Mouse (Mus musculus) embryonic facial prominence, embryonic 14.5 days (tissue): ENCODE results near the gene Adgre1. TPM values are rescaled to one million over a fixed set of nuclear protein-coding genes. Genes with fewer than 3 reads are reported as not detected.

ENCODE experiments used
- ATAC-seq: fragments of 200-750 bp; cut with Nextera tagmentation; 2 replicates; pipeline ENCODE4 v1.8.0; 2017; ENCODE audit warnings: low read depth, moderate number of reproducible peaks, moderate TSS enrichment
- DNase-seq: peaks from one replicate; pipeline ENCODE4 v3.0.0-alpha.2; 2015; ENCODE audit warnings: low spot score
- H3K27ac ChIP-seq: fragments of 300-500 bp; sonication (generic); replicated peaks from 2 replicates; pipeline ENCODE4 v1.5.1; 2014; ENCODE audit warnings: low read depth, mild to moderate bottlenecking, low read length, moderate library complexity
- H3K27me3 ChIP-seq: fragments of 300-500 bp; sonication (generic); replicated peaks from 2 replicates; pipeline ENCODE4 v1.6.1; 2014; ENCODE audit warnings: low read length; ENCODE audit not compliant: control insufficient read depth, insufficient read depth
- H3K36me3 ChIP-seq: fragments of 300-500 bp; sonication (generic); 2 replicates; pipeline ENCODE4 v1.6.1; 2014; ENCODE audit warnings: low read length, mixed read lengths; ENCODE audit not compliant: control insufficient read depth, insufficient read depth
- H3K4me1 ChIP-seq: fragments of 300-500 bp; sonication (generic); 2 replicates; pipeline ENCODE4 v1.6.1; 2014; ENCODE audit warnings: antibody characterized with exemption, low read length; ENCODE audit not compliant: control insufficient read depth, insufficient read depth
- H3K4me2 ChIP-seq: fragments of 300-500 bp; sonication (generic); 2 replicates; pipeline ENCODE4 v1.6.1; 2014; ENCODE audit warnings: low read depth, mild to moderate bottlenecking, low read length, moderate library complexity, mixed read lengths
- H3K4me3 ChIP-seq: fragments of 300-500 bp; sonication (generic); 2 replicates; pipeline ENCODE4 v1.5.1; 2014; ENCODE audit warnings: low read depth, mild to moderate bottlenecking, low read length
- H3K9ac ChIP-seq: fragments of 300-500 bp; sonication (generic); 2 replicates; pipeline ENCODE4 v1.6.1; 2014; ENCODE audit warnings: low read depth, mild to moderate bottlenecking, low read length, moderate library complexity, mixed read lengths
- H3K9me3 ChIP-seq: fragments of 300-500 bp; sonication (generic); 2 replicates; pipeline ENCODE4 v1.6.1; 2016; ENCODE audit warnings: low read length; ENCODE audit not compliant: control insufficient read depth
- WGBS: fragments of 180-500 bp; shearing (Covaris S2); extraction: QIAGEN DNeasy Blood & Tissue Kit; methylation state at CpG from one replicate; pipeline ENCODE4 v1.1.7; 2014; 5-methylcytosine and 5-hydroxymethylcytosine counted together
- polyA plus RNA-seq: library from polyadenylated mRNA; unstranded; fragments of >200 nt; fragmentation: Nextera tagmentation; extraction: Ambion mirVana; gene quantifications from 2 replicates; pipeline ENCODE4 v1.2.1, GENCODE M21; 2014

Gene Adgre1
- polyA plus RNA-seq, 1 experiment from 2014 or later = 11.5 TPM

GRCm38 (mm10) chr17:57335673-57336303 is 22.7 kb upstream of the Adgre1 start:
- Histone ChIP-seq H3K36me3 (no peaks in the 10 kb centered on the region), H3K9ac (peak overlapping the region; percentile 10; the same call in 1 of the 2 replicates), H3K4me1 (no peaks in the 10 kb centered on the region), H3K27me3 (no peaks in the 10 kb centered on the region), H3K4me3 (no peak overlapping the region), H3K4me2 (no peak overlapping the region), H3K27ac (no peak overlapping the region), H3K9me3 (no peaks in the 10 kb centered on the region)
- 8% methylated on average over 11 of the region's 11 CpGs for WGBS
- peak; percentile 91 for ATAC-seq
- DNase-seq = peak; percentile 89

- Histone ChIP-seq H3K4me1 (no peaks in the 10 kb centered on the region), H3K36me3 (no peaks in the 10 kb centered on the region), H3K9me3 (no peaks in the 10 kb centered on the region), H3K9ac (no peak overlapping the region), H3K27me3 (no peaks in the 10 kb centered on the region), H3K4me2 (no peak overlapping the region), H3K4me3 (no peak overlapping the region), H3K27ac (no peak overlapping the region)
- DNase-seq = no peak
- ATAC-seq = no peak
- WGBS = 87% methylated on average over 10 of the region's 10 CpGs
These were observed 20.5 kb upstream of the Adgre1 start for GRCm38 (mm10) chr17:57337996-57338395.

- H3K4me3 ChIP-seq = no peak overlapping the region
- H3K36me3 ChIP-seq = no peaks in the 10 kb centered on the region
- ATAC-seq (no peak), DNase-seq (no peak)
- no peak overlapping the region for H3K4me2 ChIP-seq
- H3K27me3 ChIP-seq = no peaks in the 10 kb centered on the region
- H3K9me3 ChIP-seq = no peaks in the 10 kb centered on the region
- WGBS = 71% methylated on average over 9 of the region's 9 CpGs
- H3K9ac ChIP-seq = no peak overlapping the region
- no peak overlapping the region for H3K27ac ChIP-seq
- H3K4me1 ChIP-seq = no peaks in the 10 kb centered on the region
These were observed 19.2 kb upstream of the Adgre1 start for GRCm38 (mm10) chr17:57339298-57339697.

DNA sequence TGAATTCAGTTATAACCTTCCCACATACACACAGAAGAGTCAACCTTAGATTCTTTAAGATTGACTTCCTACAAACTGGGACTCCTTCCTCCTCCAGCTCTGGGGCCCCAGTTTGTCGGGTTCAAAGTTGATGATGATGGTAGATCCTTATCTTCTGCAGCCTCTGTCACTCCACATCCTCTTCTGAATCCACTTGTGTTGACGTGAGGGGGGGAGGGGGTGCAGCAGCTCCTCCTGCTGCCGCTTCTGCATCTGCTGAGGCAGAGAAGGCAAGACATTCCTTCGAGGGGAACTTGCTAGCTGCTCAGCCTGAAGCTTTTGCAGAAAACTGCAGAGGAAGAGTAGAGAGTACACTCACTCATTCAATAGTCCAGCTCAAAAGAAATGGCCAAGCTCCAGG is 16.9 kb upstream of the Adgre1 start:
- no peaks in the 10 kb centered on the region for H3K27me3 ChIP-seq
- no peaks in the 10 kb centered on the region for H3K9me3 ChIP-seq
- 75% methylated on average over 4 of the region's 4 CpGs for WGBS
- H3K4me3 ChIP-seq = no peak overlapping the region
- H3K9ac ChIP-seq = no peak overlapping the region
- no peaks in the 10 kb centered on the region for H3K36me3 ChIP-seq
- no peaks in the 10 kb centered on the region for H3K4me1 ChIP-seq
- no peak for DNase-seq
- no peak overlapping the region for H3K27ac ChIP-seq
- ATAC-seq = no peak
- H3K4me2 ChIP-seq = no peak overlapping the region

DNA sequence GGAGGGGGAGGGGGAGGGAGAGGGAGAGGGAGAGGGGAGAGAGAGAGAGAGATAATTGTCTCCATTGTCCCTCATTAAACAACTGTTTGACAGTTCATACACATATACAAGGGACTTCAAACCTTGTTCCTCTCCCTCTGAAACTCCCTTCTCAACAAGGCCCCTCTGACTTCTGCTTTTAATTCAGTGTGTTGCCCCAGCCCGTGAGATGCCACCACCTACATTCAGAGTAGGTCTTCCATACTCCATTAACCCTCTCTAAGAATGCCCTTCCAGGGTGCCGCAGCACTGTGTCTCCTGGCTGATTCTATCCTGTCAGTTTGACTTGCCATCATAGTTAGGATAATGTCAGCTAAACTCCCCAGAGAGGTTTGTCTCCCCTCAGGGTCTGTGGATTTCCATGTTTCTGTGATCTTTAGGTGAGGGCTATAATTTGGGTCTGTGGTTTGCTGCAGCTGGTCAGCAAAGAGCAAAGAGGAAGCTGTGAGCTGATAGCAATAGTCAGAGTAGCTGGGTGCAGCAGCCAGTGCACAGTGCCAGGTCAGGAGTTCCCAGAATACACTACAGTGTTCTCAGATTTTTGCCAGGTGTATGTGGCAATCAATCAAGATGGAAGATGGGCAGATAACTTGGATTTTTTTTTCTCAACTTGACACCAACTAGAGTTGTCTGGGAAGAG is 14.3 kb upstream of the Adgre1 start:
- Histone ChIP-seq H3K27me3 (no peaks in the 10 kb centered on the region), H3K4me1 (no peaks in the 10 kb centered on the region), H3K4me2 (no peak overlapping the region), H3K36me3 (no peaks in the 10 kb centered on the region), H3K4me3 (no peak overlapping the region), H3K9me3 (no peaks in the 10 kb centered on the region), H3K27ac (no peak overlapping the region), H3K9ac (no peak overlapping the region)
- DNase-seq (no peak), ATAC-seq (no peak)
- whole genome bisulfite sequencing = 72% methylated on average over 2 of the region's 2 CpGs

GRCm38 (mm10) chr17:57347017-57347416 is 11.5 kb upstream of the Adgre1 start:
- ATAC-seq = no peak
- H3K27ac ChIP-seq = no peak overlapping the region
- H3K4me3 ChIP-seq = no peak overlapping the region
- 66% methylated on average over 6 of the region's 6 CpGs for WGBS
- H3K9me3 ChIP-seq = no peaks in the 10 kb centered on the region
- no peaks in the 10 kb centered on the region for H3K27me3 ChIP-seq
- no peak overlapping the region for H3K9ac ChIP-seq
- no peak for DNase-seq
- H3K4me1 ChIP-seq = no peaks in the 10 kb centered on the region
- no peaks in the 10 kb centered on the region for H3K36me3 ChIP-seq
- no peak overlapping the region for H3K4me2 ChIP-seq

GRCm38 (mm10) chr17:57347781-57348180 is 10.7 kb upstream of the Adgre1 start:
- no peak for ATAC-seq
- no peak for DNase-seq

GRCm38 (mm10) chr17:57349067-57349466 is 9.4 kb upstream of the Adgre1 start:
- no peak overlapping the region for H3K4me3 ChIP-seq
- H3K27me3 ChIP-seq = no peaks in the 10 kb centered on the region
- H3K4me2 ChIP-seq = no peak overlapping the region
- ATAC-seq = no peak
- no peaks in the 10 kb centered on the region for H3K36me3 ChIP-seq
- DNase-seq = no peak
- no peak overlapping the region for H3K9ac ChIP-seq
- 71% methylated on average over 5 of the region's 5 CpGs for WGBS
- no peaks in the 10 kb centered on the region for H3K4me1 ChIP-seq
- H3K27ac ChIP-seq = no peak overlapping the region
- no peaks in the 10 kb centered on the region for H3K9me3 ChIP-seq

More at GRCm38 (mm10) chr17:57347781-57348180, 10.7 kb upstream of the Adgre1 start:
- Histone ChIP-seq H3K27ac (no peak overlapping the region), H3K27me3 (no peaks in the 10 kb centered on the region), H3K4me3 (no peak overlapping the region), H3K4me1 (no peaks in the 10 kb centered on the region), H3K36me3 (no peaks in the 10 kb centered on the region), H3K4me2 (no peak overlapping the region), H3K9me3 (no peaks in the 10 kb centered on the region), H3K9ac (no peak overlapping the region)
- WGBS = 86% methylated on average over 2 of the region's 2 CpGs

GRCm38 (mm10) chr17:57350212-57350611 is 8.3 kb upstream of the Adgre1 start:
- Histone ChIP-seq H3K27ac (no peak overlapping the region), H3K9ac (no peak overlapping the region), H3K9me3 (no peaks in the 10 kb centered on the region), H3K4me2 (no peak overlapping the region), H3K36me3 (no peaks in the 10 kb centered on the region), H3K4me3 (no peak overlapping the region), H3K4me1 (no peaks in the 10 kb centered on the region), H3K27me3 (no peaks in the 10 kb centered on the region)
- no peak for DNase-seq
- 86% methylated on average over 5 of the region's 5 CpGs for WGBS
- no peak for ATAC-seq
